Mouse (Mus musculus): ENCODE results near the gene Cfap298. TPM values are rescaled to one million over a fixed set of nuclear protein-coding genes. Genes with fewer than 3 reads are reported as not detected.

Gene Cfap298
- polyA plus RNA-seq, 1 experiment, result 9.4 TPM

- no peak overlapping the region for H3K4me3 ChIP-seq (ENCODE audit: insufficient read depth, low read length)
- no peak for TF ChIP-seq POLR2A (IDR thresholded peaks at IDR 0.05; ENCODE audit: borderline replicate concordance, low read depth, low read length)
- no peak for TF ChIP-seq CTCF (IDR thresholded peaks at IDR 0.05; ENCODE audit: low read depth, low read length)
- peaks cover 5% of the 10 kb centered on the region for H3K4me1 ChIP-seq (ENCODE audit: control insufficient read depth, insufficient read depth, low read length)
Observed at GRCm38 (mm10) chr16:90917156-90917555, 17.8 kb downstream of the Cfap298 start.

GRCm38 (mm10) chr16:90916040-90916481 is 18.9 kb downstream of the Cfap298 start:
- TF ChIP-seq POLR2A (IDR thresholded peaks at IDR 0.05; ENCODE audit: borderline replicate concordance, low read depth, low read length), result no peak
- TF ChIP-seq CTCF (IDR thresholded peaks at IDR 0.05; ENCODE audit: low read depth, low read length), result no peak
- peaks cover 5% of the 10 kb centered on the region for H3K4me1 ChIP-seq (ENCODE audit: control insufficient read depth, insufficient read depth, low read length)
- peak overlapping the region; percentile 43 for H3K4me3 ChIP-seq (ENCODE audit: insufficient read depth, low read length)
- H3K27ac ChIP-seq (ENCODE audit: insufficient read depth, low read depth, low read length), result no peak overlapping the region

More at GRCm38 (mm10) chr16:90917156-90917555, 17.8 kb downstream of the Cfap298 start:
- no peak overlapping the region for H3K27ac ChIP-seq (ENCODE audit: insufficient read depth, low read depth, low read length)

GRCm38 (mm10) chr16:90911766-90912165 is 23.1 kb downstream of the Cfap298 start:
- Histone ChIP-seq H3K4me1 (ENCODE audit: control insufficient read depth, insufficient read depth, low read length) (peaks cover 5% of the 10 kb centered on the region), H3K4me3 (ENCODE audit: insufficient read depth, low read length) (no peak overlapping the region), H3K27ac (ENCODE audit: insufficient read depth, low read depth, low read length) (no peak overlapping the region)
- no peak for TF ChIP-seq CTCF (IDR thresholded peaks at IDR 0.05; ENCODE audit: low read depth, low read length)
- no peak for TF ChIP-seq POLR2A (IDR thresholded peaks at IDR 0.05; ENCODE audit: borderline replicate concordance, low read depth, low read length)

- Histone ChIP-seq H3K4me1 (ENCODE audit: control insufficient read depth, insufficient read depth, low read length) (peaks cover 5% of the 10 kb centered on the region), H3K27ac (ENCODE audit: insufficient read depth, low read depth, low read length) (no peak overlapping the region), H3K4me3 (ENCODE audit: insufficient read depth, low read length) (no peak overlapping the region)
- no peak for TF ChIP-seq POLR2A (IDR thresholded peaks at IDR 0.05; ENCODE audit: borderline replicate concordance, low read depth, low read length)
- TF ChIP-seq CTCF (IDR thresholded peaks at IDR 0.05; ENCODE audit: low read depth, low read length), result no peak
Observed at GRCm38 (mm10) chr16:90910855-90911533, 23.9 kb downstream of the Cfap298 start.

- H3K4me1 ChIP-seq (ENCODE audit: control insufficient read depth, insufficient read depth, low read length), result no peaks in the 10 kb centered on the region
- TF ChIP-seq CTCF (IDR thresholded peaks at IDR 0.05; ENCODE audit: low read depth, low read length) (no peak), POLR2A (IDR thresholded peaks at IDR 0.05; ENCODE audit: borderline replicate concordance, low read depth, low read length) (no peak)
- no peak overlapping the region for H3K4me3 ChIP-seq (ENCODE audit: insufficient read depth, low read length)
- H3K27ac ChIP-seq (ENCODE audit: insufficient read depth, low read depth, low read length), result no peak overlapping the region
Observed at GRCm38 (mm10) chr16:90907250-90907649, 27.7 kb downstream of the Cfap298 start.

GRCm38 (mm10) chr16:90903300-90903699 is 31.6 kb downstream of the Cfap298 start:
- TF ChIP-seq POLR2A (IDR thresholded peaks at IDR 0.05; ENCODE audit: borderline replicate concordance, low read depth, low read length) (no peak), CTCF (IDR thresholded peaks at IDR 0.05; ENCODE audit: low read depth, low read length) (no peak)
- Histone ChIP-seq H3K4me3 (ENCODE audit: insufficient read depth, low read length) (no peak overlapping the region), H3K27ac (ENCODE audit: insufficient read depth, low read depth, low read length) (no peak overlapping the region), H3K4me1 (ENCODE audit: control insufficient read depth, insufficient read depth, low read length) (no peaks in the 10 kb centered on the region)

GRCm38 (mm10) chr16:90901364-90901763 is 33.5 kb downstream of the Cfap298 start:
- Histone ChIP-seq H3K4me1 (ENCODE audit: control insufficient read depth, insufficient read depth, low read length) (no peaks in the 10 kb centered on the region), H3K4me3 (ENCODE audit: insufficient read depth, low read length) (no peak overlapping the region), H3K27ac (ENCODE audit: insufficient read depth, low read depth, low read length) (no peak overlapping the region)
- TF ChIP-seq POLR2A (IDR thresholded peaks at IDR 0.05; ENCODE audit: borderline replicate concordance, low read depth, low read length), result no peak

- TF ChIP-seq POLR2A (IDR thresholded peaks at IDR 0.05; ENCODE audit: borderline replicate concordance, low read depth, low read length) (no peak), CTCF (IDR thresholded peaks at IDR 0.05; ENCODE audit: low read depth, low read length) (no peak)
- H3K4me1 ChIP-seq (ENCODE audit: control insufficient read depth, insufficient read depth, low read length), result no peaks in the 10 kb centered on the region
- no peak overlapping the region for H3K27ac ChIP-seq (ENCODE audit: insufficient read depth, low read depth, low read length)
- H3K4me3 ChIP-seq (ENCODE audit: insufficient read depth, low read length), result no peak overlapping the region
Observed at GRCm38 (mm10) chr16:90899498-90899897, 35.4 kb downstream of the Cfap298 start.

GRCm38 (mm10) chr16:90897651-90898050 is 37.3 kb downstream of the Cfap298 start:
- Histone ChIP-seq H3K4me3 (ENCODE audit: insufficient read depth, low read length) (no peak overlapping the region), H3K27ac (ENCODE audit: insufficient read depth, low read depth, low read length) (no peak overlapping the region), H3K4me1 (ENCODE audit: control insufficient read depth, insufficient read depth, low read length) (no peaks in the 10 kb centered on the region)
- TF ChIP-seq POLR2A (IDR thresholded peaks at IDR 0.05; ENCODE audit: borderline replicate concordance, low read depth, low read length) (no peak), CTCF (IDR thresholded peaks at IDR 0.05; ENCODE audit: low read depth, low read length) (no peak)

- TF ChIP-seq POLR2A (IDR thresholded peaks at IDR 0.05; ENCODE audit: borderline replicate concordance, low read depth, low read length) (no peak), CTCF (IDR thresholded peaks at IDR 0.05; ENCODE audit: low read depth, low read length) (no peak)
- Histone ChIP-seq H3K27ac (ENCODE audit: insufficient read depth, low read depth, low read length) (no peak overlapping the region), H3K4me1 (ENCODE audit: control insufficient read depth, insufficient read depth, low read length) (peaks cover 4% of the 10 kb centered on the region), H3K4me3 (ENCODE audit: insufficient read depth, low read length) (no peak overlapping the region)
Observed at GRCm38 (mm10) chr16:90893792-90894191, 41.1 kb downstream of the Cfap298 start.
